Mouse (Mus musculus) embryonic facial prominence, embryonic 10.5 days (tissue): Measurements from ENCODE around the gene Mctp2. TPM values are rescaled to one million over a fixed set of nuclear protein-coding genes. Genes with fewer than 3 reads are reported as not detected.

Experiments used
- DNase-seq: peaks from one replicate; pipeline ENCODE4 v3.0.0-alpha.2; 2017; ENCODE audit warnings: low spot score
- H3K27ac ChIP-seq: fragments of 300-500 bp; sonication (generic); replicated peaks from 2 replicates; pipeline ENCODE4 v1.5.1; 2016; ENCODE audit warnings: mild to moderate bottlenecking
- H3K27me3 ChIP-seq: fragments of 300-500 bp; sonication (generic); replicated peaks from 2 replicates; pipeline ENCODE4 v1.6.1; 2016; ENCODE audit warnings: low read depth, mild to moderate bottlenecking; ENCODE audit not compliant: poor library complexity, severe bottlenecking
- H3K36me3 ChIP-seq: fragments of 300-500 bp; sonication (generic); replicated peaks from 2 replicates; pipeline ENCODE4 v1.6.1; 2016; ENCODE audit warnings: mild to moderate bottlenecking, moderate library complexity
- H3K4me1 ChIP-seq: fragments of 300-500 bp; sonication (generic); 2 replicates; pipeline ENCODE4 v1.6.1; 2016
- H3K4me3 ChIP-seq: fragments of 300-500 bp; sonication (generic); 2 replicates; pipeline ENCODE4 v1.5.1; 2016; ENCODE audit warnings: mild to moderate bottlenecking, moderate library complexity
- H3K9me3 ChIP-seq: fragments of 300-500 bp; sonication (generic); 2 replicates; pipeline ENCODE4 v1.6.1; 2016; ENCODE audit warnings: mild to moderate bottlenecking
- WGBS: fragments of 180-500 bp; shearing (Covaris S2); methylation state at CpG from one replicate; pipeline ENCODE4 v1.1.7; 2016; 5-methylcytosine and 5-hydroxymethylcytosine counted together
- polyA plus RNA-seq: library from polyadenylated mRNA; unstranded; fragments of >200 nt; fragmentation: Nextera tagmentation; extraction: Ambion mirVana; gene quantifications from 2 replicates; pipeline ENCODE4 v1.2.1, GENCODE M21; 2016

Mctp2 gene
- 0.48 and 0.51 TPM in 2 replicates for polyA plus RNA-seq

DNA sequence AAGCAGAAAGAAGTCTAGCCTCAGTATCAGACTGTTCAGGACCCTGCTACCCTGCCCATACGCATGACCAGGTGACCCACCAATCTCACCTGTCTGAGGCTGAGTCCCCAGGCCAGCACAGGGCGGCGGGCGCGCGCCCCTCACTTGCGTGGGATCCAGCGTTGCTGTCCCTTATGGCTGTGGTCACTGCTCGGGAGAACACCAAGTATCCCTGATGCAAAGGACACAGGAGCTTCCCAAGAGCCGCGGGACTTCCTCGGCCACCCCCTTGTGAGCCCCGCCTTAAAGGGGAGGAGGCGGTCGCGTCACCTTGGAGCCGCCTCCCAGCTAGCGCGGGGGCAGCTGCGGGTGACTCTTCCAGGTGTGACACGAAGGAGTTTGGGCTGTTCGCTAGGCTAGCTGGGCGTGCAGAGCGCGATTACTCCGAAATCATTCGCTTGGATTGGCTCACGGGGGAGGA is at the start of gene Mctp2:
Gene Mctp2, minus strand, starts transcription at position 227 of the 460 bp plus-strand sequence.
- H3K36me3 ChIP-seq = no peaks in the 10 kb centered on the region
- DNase-seq = peak; percentile 76
- no peaks in the 10 kb centered on the region for H3K9me3 ChIP-seq
- H3K4me1 ChIP-seq = peaks cover 16% of the 10 kb centered on the region
- under 1% methylated on average over 28 of the region's 28 CpGs for WGBS
- H3K27me3 ChIP-seq = peaks cover 42% of the 10 kb centered on the region
- peak within 1 kb of the TSS; percentile 65 for H3K4me3 ChIP-seq
- peak within 1 kb of the TSS; percentile 3; the same call in 1 of the 2 replicates for H3K27ac ChIP-seq

DNA sequence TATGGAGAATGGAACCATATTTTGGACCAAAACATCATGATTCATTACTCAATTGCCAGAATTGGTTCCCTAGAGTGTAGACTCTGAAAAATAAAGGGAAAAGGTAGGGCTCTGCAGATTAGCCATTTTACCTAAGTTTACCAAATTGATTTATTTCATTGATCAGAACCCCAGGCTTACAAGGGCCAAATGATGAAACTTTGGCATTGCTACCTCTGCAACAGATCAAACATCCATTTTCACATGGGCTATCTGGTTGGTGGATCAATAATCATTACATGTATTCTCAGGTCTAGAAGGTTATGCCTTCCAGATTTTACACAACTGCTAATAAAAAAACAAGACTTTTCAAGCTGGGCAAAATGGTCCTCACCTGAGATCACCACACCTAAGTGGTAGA is 39.5 kb upstream of the Mctp2 start:
- Histone ChIP-seq H3K4me3 (no peak overlapping the region), H3K4me1 (no peaks in the 10 kb centered on the region), H3K9me3 (no peaks in the 10 kb centered on the region), H3K36me3 (no peaks in the 10 kb centered on the region), H3K27me3 (no peaks in the 10 kb centered on the region), H3K27ac (no peak overlapping the region)
- DNase-seq = no peak

DNA sequence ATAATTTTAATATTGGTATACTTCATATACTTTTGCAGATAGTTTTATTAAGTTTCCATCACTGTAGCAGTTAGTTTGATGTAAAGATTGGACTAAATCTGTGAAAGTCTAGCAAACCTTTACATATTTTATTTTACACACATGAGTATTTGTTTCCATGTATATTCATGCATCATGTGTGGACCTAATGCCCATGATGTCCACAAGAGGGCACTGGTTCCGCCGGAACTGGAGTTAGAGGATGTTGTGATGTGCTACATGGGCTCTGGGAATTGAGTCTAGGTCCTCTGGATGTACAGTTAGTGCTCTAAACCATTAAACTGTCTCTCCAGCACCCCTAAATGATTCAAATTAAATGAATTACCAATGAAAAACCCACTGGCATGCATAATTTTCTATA is 37.3 kb upstream of the Mctp2 start:
- Histone ChIP-seq H3K27ac (no peak overlapping the region), H3K4me1 (no peaks in the 10 kb centered on the region), H3K4me3 (no peak overlapping the region), H3K9me3 (no peaks in the 10 kb centered on the region), H3K36me3 (no peaks in the 10 kb centered on the region), H3K27me3 (no peaks in the 10 kb centered on the region)
- DNase-seq = no peak
- WGBS = 78% methylated on average over 2 of the region's 2 CpGs

DNA sequence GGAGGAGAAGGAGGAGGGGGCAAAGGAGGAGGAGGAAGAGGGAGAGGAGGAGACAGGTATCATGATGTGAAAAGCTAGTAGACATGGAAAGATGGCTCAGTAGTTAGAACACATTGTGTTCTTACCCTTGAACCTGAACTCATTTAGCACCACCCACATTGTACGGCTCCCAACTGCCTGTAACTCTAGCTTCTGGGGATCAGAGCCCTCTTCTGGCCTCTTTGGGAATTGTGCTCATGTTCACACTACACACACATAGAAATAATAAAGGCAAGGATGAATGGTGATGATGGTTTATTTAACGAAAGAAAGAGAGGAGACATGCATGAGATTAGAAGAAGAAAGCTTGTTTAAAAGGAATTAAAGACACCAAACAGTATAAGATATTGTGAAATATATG is 36.4 kb upstream of the Mctp2 start:
- no peak overlapping the region for H3K4me3 ChIP-seq
- no peak for DNase-seq
- no peaks in the 10 kb centered on the region for H3K4me1 ChIP-seq
- WGBS = 70% methylated on average over 2 of the region's 2 CpGs
- H3K27me3 ChIP-seq = no peaks in the 10 kb centered on the region
- H3K9me3 ChIP-seq = no peaks in the 10 kb centered on the region
- no peaks in the 10 kb centered on the region for H3K36me3 ChIP-seq
- no peak overlapping the region for H3K27ac ChIP-seq

DNA sequence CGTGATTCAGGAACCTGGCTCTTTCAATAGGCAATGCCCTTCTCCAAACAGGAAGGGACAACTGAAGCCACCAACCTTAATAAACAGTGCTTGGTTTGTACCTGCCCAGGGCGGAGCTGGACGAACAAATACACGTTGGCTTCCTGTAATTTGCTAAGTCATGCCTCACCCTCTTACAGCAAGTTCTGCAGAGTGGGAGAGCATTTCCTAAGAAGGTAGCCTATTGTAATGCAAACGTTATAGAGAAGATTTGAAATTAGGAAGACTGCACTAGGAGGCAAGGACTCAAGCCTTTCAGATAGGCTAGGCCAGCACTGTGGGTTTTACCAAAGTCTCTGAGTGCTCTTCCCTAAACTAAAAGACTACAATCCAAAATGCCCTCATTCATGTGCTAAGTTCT is 19.6 kb upstream of the Mctp2 start:
- WGBS = 72% methylated on average over 5 of the region's 5 CpGs
- no peaks in the 10 kb centered on the region for H3K9me3 ChIP-seq

DNA sequence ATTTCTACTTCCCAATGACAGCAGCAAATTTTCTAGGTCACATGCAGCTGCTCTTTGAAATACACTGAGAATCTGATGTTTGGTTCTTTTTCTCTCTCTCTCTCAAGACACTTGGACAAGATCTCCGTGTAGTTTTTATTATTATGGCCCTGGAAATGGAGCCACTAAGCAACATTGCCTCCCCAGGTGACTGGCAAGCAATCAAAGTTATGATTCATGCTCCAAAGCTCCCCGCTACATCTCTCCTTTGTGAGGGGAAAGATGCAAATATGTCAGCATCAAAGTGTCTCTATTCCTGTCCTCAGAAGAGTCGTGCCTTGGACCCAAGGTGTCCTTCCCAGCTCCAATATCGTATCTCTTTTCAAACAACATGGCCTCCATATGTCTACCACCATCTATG is 14.5 kb upstream of the Mctp2 start:
- Histone ChIP-seq H3K27me3 (no peaks in the 10 kb centered on the region), H3K9me3 (no peaks in the 10 kb centered on the region), H3K4me1 (no peaks in the 10 kb centered on the region), H3K4me3 (no peak overlapping the region), H3K36me3 (no peaks in the 10 kb centered on the region), H3K27ac (no peak overlapping the region)
- DNase-seq = no peak
- WGBS = 81% methylated on average over 4 of the region's 4 CpGs

More for the DNA sequence above, 19.6 kb upstream of the Mctp2 start:
- Histone ChIP-seq H3K27ac (no peak overlapping the region), H3K4me3 (no peak overlapping the region), H3K4me1 (no peaks in the 10 kb centered on the region), H3K27me3 (no peaks in the 10 kb centered on the region), H3K36me3 (no peaks in the 10 kb centered on the region)
- DNase-seq = no peak

DNA sequence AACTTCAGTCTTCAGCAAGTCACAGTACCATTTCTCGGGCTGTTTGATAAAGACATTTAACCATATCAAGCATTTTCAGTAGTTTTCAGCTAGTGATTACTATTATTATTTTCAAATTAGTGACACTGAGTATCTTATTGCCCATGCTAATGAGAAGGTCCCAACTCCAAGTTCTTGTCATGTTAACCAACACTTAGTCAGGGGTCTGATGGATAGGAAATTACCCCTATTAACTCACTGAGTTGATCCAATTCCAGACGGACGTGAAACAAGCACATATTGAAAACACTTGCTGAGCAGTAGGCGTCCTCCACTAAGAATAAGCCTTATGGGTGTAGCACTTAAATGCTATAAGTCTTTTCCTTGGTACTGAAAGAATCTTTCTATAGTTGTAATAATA is 14.0 kb upstream of the Mctp2 start:
- no peak for DNase-seq
- Histone ChIP-seq H3K9me3 (no peaks in the 10 kb centered on the region), H3K27ac (no peak overlapping the region), H3K27me3 (no peaks in the 10 kb centered on the region), H3K4me1 (no peaks in the 10 kb centered on the region), H3K36me3 (no peaks in the 10 kb centered on the region), H3K4me3 (no peak overlapping the region)
- 64% methylated on average over 4 of the region's 4 CpGs for WGBS

DNA sequence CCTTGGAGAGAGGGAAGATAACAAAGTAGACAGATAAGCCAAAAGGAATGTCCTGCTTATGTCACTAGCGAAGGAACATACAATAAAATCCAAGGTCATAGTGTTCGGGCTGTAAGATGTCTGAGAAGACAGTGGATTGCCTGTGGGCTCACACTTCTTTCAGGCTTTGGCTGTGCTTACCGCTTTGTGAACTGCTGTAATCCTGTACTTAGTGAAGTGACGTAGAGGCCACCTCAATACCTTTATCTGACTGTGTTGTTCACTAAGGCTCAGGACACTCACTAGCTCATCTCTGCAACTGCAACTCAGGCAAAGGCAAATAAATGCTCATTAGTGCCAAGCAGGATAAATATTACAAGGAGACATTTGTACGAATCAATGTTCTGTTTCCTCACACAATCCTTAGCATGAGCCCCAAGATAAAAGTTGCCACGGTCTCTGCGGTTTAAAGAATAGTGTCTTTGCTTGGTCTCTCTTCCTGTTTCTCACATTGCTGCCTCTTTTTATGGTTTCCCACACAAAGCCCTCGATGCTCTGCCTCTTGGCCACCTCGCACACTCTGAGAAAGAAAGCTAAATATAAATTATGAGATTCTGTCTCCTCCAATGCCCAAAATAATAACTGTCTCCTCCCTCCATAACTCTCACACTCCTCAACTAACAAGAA is 8.1 kb upstream of the Mctp2 start:
- Histone ChIP-seq H3K4me1 (no peaks in the 10 kb centered on the region), H3K4me3 (no peak overlapping the region), H3K27me3 (no peaks in the 10 kb centered on the region), H3K9me3 (no peaks in the 10 kb centered on the region), H3K36me3 (no peaks in the 10 kb centered on the region), H3K27ac (no peak overlapping the region)
- WGBS = 90% methylated on average over 9 of the region's 9 CpGs
- no peak for DNase-seq

DNA sequence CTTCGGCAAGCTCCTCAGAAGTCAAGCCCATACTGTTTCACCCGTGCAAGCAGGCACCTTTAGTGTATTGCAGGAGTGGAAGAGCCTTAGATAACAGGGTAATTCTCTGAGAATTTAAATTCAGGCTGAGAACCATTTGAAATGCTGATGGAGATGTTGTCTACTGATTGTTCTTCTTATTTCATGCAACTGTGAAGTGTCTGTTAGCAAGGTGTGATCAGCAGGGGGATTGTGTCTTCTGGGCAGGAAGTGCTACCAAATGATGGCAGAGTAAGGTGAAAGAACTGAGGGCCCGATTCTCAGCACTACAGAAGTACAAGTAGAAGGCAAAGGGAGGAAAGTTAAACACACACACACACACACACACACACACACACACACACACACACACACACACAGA is 7.5 kb upstream of the Mctp2 start:
- Histone ChIP-seq H3K4me1 (no peaks in the 10 kb centered on the region), H3K27me3 (no peaks in the 10 kb centered on the region; the same call in 1 of the 2 replicates), H3K27ac (no peak overlapping the region), H3K36me3 (no peaks in the 10 kb centered on the region), H3K9me3 (no peaks in the 10 kb centered on the region), H3K4me3 (no peak overlapping the region)
- no peak for DNase-seq
- 77% methylated on average over 3 of the region's 3 CpGs for WGBS

DNA sequence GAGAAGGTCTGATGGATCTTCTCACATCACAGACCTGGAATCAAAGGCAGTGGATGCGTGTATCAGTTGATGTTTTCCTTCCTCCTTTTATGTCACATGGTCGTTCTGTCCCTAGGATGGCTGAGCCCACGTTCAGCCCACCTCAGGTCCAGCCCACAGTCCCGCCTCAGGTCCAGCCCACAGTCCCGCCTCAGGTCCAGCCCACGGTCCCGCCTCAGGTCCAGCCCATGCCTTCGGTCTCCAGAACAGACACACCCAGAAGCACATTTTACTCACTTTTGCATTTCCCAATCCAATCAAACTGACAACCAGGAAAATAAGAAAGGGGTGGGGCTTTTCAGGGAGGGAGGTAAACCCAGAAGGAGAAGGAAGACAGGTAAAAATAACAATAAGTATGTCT is 5.2 kb upstream of the Mctp2 start:
- peaks cover 3% of the 10 kb centered on the region for H3K4me1 ChIP-seq
- H3K27ac ChIP-seq = no peak overlapping the region
- peaks cover 23% of the 10 kb centered on the region for H3K27me3 ChIP-seq
- no peak overlapping the region for H3K4me3 ChIP-seq
- H3K9me3 ChIP-seq = no peaks in the 10 kb centered on the region
- DNase-seq = no peak
- 57% methylated on average over 8 of the region's 8 CpGs for WGBS
- no peaks in the 10 kb centered on the region for H3K36me3 ChIP-seq

DNA sequence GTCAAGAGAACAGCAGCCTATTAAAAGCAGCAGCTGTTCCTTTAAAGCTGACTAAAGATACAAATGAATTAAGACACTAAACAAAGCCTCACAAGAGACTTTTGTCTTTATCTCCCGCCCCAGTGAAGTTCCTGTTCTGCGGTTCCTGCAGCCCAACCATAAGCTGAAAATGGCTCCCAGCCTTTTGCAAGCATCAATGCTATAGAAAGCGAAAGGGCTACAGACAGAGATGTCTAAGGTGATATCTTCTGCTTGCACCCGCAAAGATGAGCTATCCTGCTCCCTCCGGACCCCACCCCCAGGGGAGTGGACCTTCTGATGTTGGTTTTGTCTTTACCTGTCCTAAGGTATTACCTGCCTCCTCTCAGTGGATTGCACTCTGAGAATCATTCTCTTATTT is 1.7 kb upstream of the Mctp2 start:
- 76% methylated on average over 5 of the region's 5 CpGs for WGBS
- no peak for DNase-seq
- H3K4me1 ChIP-seq = peaks cover 16% of the 10 kb centered on the region

DNA sequence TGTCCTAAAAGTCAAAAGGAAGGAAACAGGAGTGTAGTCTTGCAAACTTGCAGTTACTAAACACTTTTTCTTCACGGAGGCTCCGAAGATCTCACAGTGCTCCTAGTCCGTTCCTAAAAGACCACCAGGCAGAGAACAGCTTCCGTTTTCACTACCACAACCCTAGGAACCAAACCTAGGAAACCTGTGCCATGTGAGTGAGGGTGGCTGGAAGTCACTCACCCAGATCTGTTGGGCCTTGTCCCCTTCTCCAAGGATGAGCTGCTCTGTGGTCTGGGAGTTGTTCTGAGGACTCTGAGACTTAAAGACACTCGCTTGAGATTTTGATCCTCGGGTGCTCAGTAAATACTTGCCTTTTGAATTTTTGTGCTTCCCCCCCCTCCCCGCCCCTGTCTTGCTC is 439 bp upstream of the Mctp2 start:
- no peak for DNase-seq
- 11% methylated on average over 7 of the region's 7 CpGs for WGBS

More for the DNA sequence above, 1.7 kb upstream of the Mctp2 start:
- H3K36me3 ChIP-seq = no peaks in the 10 kb centered on the region
- H3K27me3 ChIP-seq = peaks cover 42% of the 10 kb centered on the region
- H3K27ac ChIP-seq = no peak overlapping the region
- H3K9me3 ChIP-seq = no peaks in the 10 kb centered on the region
- H3K4me3 ChIP-seq = no peak overlapping the region

DNA sequence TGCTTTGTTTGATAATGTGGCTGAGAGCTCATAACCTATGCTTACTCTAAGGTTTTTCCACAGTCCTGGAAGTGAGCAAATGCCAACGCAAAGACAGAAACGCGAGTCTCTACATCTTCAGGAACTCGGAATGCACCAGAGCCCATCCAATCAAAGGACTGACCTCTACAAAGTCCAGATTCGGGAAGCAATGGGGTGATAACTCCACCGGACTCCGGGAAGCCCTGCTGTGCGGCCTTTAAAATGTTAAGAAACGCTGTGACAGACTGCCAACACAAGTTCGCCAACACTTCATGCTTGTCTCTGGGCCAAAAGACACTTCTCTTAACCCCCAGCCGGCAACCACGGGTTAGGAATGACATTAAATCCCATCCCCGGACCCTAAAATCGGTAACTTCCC is 437 bp downstream of the Mctp2 start:
- H3K9me3 ChIP-seq = no peaks in the 10 kb centered on the region
- peak overlapping the region; percentile 3; the same call in 1 of the 2 replicates for H3K27ac ChIP-seq
- 2% methylated on average over 14 of the region's 14 CpGs for WGBS
- no peaks in the 10 kb centered on the region for H3K36me3 ChIP-seq
- H3K4me3 ChIP-seq = peak overlapping the region; percentile 65
- DNase-seq = peak; percentile 13
- peaks cover 16% of the 10 kb centered on the region for H3K4me1 ChIP-seq
- peaks cover 42% of the 10 kb centered on the region for H3K27me3 ChIP-seq

More for the DNA sequence above, 439 bp upstream of the Mctp2 start:
- Histone ChIP-seq H3K36me3 (no peaks in the 10 kb centered on the region), H3K9me3 (no peaks in the 10 kb centered on the region), H3K27ac (no peak overlapping the region), H3K27me3 (peaks cover 42% of the 10 kb centered on the region), H3K4me1 (peaks cover 16% of the 10 kb centered on the region), H3K4me3 (peak overlapping the region; percentile 65)
